Mouse (Mus musculus) limb, embryonic 12.5 days (tissue): ENCODE data around the gene Rfc2. TPM values are rescaled to one million over a fixed set of nuclear protein-coding genes. Genes with fewer than 3 reads are reported as not detected.

Experiments
- ATAC-seq: fragments of 200-750 bp; cut with Nextera tagmentation; 2 replicates; pipeline ENCODE4 v1.8.0; 2017; ENCODE audit warnings: low read depth, moderate TSS enrichment; ENCODE audit not compliant: insufficient number of reproducible peaks, insufficient read depth, low FRiP score, low TSS enrichment
- H3K27ac ChIP-seq: fragments of 300-500 bp; sonication (generic); 2 replicates; pipeline ENCODE4 v1.5.1; 2016; ENCODE audit warnings: mild to moderate bottlenecking, moderate library complexity
- H3K27me3 ChIP-seq: fragments of 300-500 bp; sonication (generic); 2 replicates; pipeline ENCODE4 v1.6.1; 2016; ENCODE audit warnings: mild to moderate bottlenecking, moderate library complexity
- H3K36me3 ChIP-seq: fragments of 300-500 bp; sonication (generic); 2 replicates; pipeline ENCODE4 v1.6.1; 2016; ENCODE audit warnings: mild to moderate bottlenecking, moderate library complexity
- H3K4me1 ChIP-seq: fragments of 300-500 bp; sonication (generic); replicated peaks from 2 replicates; pipeline ENCODE4 v1.6.1; 2016
- H3K4me2 ChIP-seq: fragments of 300-500 bp; sonication (generic); 2 replicates; pipeline ENCODE4 v1.6.1; 2016; ENCODE audit warnings: mild to moderate bottlenecking, moderate library complexity
- H3K4me3 ChIP-seq: fragments of 300-500 bp; sonication (generic); replicated peaks from 2 replicates; pipeline ENCODE4 v1.5.1; 2016; ENCODE audit warnings: mild to moderate bottlenecking
- H3K9ac ChIP-seq: fragments of 300-500 bp; sonication (generic); replicated peaks from 2 replicates; pipeline ENCODE4 v1.6.1; 2016; ENCODE audit warnings: mild to moderate bottlenecking, moderate library complexity
- H3K9me3 ChIP-seq: fragments of 300-500 bp; sonication (generic); 2 replicates; pipeline ENCODE4 v1.6.1; 2016; ENCODE audit warnings: mild to moderate bottlenecking, moderate library complexity
- WGBS: fragments of 180-500 bp; shearing (Covaris S2); methylation state at CpG from one replicate; pipeline ENCODE4 v1.1.7; 2016; 5-methylcytosine and 5-hydroxymethylcytosine counted together
- polyA plus RNA-seq: library from polyadenylated mRNA; unstranded; fragments of >200 nt; fragmentation: Nextera tagmentation; extraction: Ambion mirVana; gene quantifications from 2 replicates; pipeline ENCODE4 v1.2.1, GENCODE M21; 2016

Rfc2 gene
- polyA plus RNA-seq, 1 experiment from 2014 or later: 350 TPM

DNA sequence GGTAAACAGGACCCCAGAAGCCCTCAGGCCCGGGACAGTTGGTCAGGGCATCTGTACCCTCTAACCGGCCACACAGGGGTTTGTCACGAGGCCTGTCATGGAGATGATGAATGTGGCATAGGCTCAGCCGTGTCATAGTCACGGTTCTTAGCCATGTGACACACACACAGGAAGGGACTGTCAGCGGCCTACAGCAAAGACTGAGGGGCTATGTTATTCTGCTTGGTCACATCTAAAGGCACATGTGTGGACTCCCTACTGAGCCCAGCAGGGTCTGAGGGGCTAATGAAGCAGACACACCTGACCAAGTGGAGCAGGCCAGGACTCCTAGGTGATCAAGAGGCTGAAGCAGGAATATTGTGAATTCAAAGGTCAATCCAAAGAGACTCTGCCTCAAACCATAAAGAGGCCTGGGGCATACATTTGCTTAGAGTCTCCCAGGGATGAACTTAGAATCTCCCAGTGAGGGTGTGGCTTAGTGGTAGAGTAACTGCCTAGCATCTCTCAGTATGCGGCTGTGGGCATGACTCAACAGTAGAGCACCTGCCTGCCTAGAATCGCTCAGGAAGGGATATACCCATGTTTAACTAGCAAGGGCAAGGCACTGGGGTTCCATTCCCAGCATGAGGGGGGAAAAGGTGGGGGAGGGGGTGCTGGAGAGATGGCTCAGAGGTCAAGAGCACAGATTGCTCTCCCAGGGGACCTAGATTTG is 30.8 kb downstream of the Rfc2 start:
- Histone ChIP-seq H3K4me3 (no peak overlapping the region), H3K9me3 (no peaks in the 10 kb centered on the region), H3K36me3 (peaks cover 19% of the 10 kb centered on the region), H3K4me2 (no peak overlapping the region), H3K4me1 (no peaks in the 10 kb centered on the region), H3K9ac (no peak overlapping the region), H3K27me3 (no peaks in the 10 kb centered on the region), H3K27ac (0 out of 2 replicates have a peak overlapping the region, but pooled peaks have one; percentile 23)
- ATAC-seq: no peak
- WGBS: 62% methylated on average over 8 of the region's 8 CpGs

DNA sequence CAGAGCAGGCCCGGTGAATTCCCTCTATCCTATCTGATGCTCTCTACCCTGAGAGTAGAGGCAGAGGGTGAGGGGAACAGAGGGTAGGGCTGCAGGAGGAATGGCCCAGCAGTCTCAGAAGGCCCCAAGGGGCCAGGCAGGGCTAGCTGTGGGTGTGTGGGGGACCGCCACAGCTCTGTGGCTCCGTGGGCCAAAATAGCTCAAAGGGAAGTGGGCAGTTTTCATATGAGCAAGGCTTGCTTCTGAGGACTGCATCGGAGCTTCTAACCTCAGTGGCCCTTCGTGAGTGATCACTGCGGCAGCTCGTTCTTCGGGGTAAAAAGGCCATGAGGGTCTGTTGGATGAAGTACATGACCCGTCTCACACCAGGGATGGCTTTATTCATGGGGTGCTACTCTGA is 32.6 kb downstream of the Rfc2 start:
- H3K27me3 ChIP-seq: no peaks in the 10 kb centered on the region
- H3K27ac ChIP-seq: 0 out of 2 replicates have a peak overlapping the region, but pooled peaks have one; percentile 35
- no peaks in the 10 kb centered on the region for H3K9me3 ChIP-seq
- no peaks in the 10 kb centered on the region for H3K4me1 ChIP-seq
- no peak overlapping the region for H3K9ac ChIP-seq
- H3K4me2 ChIP-seq: no peak overlapping the region
- peaks cover 35% of the 10 kb centered on the region for H3K36me3 ChIP-seq
- ATAC-seq: no peak
- no peak overlapping the region for H3K4me3 ChIP-seq
- 85% methylated on average over 9 of the region's 9 CpGs for WGBS

DNA sequence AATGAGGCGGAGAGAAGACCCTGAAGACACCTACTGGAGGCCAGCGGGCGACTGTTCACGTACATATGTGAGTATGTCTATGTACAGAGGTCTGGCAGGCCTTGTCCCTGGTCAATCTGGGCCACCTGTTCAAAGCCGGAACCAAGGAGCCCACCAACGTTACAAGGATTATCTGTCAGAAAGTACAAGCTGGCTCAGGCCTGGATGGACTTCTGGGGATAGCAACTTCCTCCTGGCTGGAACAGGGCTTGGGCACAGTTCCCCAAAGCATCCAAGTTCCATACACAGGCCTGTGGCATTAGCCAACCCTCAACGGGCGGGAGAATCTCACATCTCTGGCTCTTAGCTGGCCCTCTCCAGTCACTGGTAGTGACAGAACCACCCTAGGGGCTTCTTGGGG is 33.1 kb downstream of the Rfc2 start:
- Histone ChIP-seq H3K9ac (no peak overlapping the region), H3K27ac (no peak overlapping the region), H3K9me3 (no peaks in the 10 kb centered on the region), H3K4me3 (no peak overlapping the region), H3K36me3 (peaks cover 41% of the 10 kb centered on the region), H3K4me2 (no peak overlapping the region), H3K27me3 (no peaks in the 10 kb centered on the region), H3K4me1 (no peaks in the 10 kb centered on the region)
- ATAC-seq: no peak
- WGBS: 91% methylated on average over 8 of the region's 8 CpGs

DNA sequence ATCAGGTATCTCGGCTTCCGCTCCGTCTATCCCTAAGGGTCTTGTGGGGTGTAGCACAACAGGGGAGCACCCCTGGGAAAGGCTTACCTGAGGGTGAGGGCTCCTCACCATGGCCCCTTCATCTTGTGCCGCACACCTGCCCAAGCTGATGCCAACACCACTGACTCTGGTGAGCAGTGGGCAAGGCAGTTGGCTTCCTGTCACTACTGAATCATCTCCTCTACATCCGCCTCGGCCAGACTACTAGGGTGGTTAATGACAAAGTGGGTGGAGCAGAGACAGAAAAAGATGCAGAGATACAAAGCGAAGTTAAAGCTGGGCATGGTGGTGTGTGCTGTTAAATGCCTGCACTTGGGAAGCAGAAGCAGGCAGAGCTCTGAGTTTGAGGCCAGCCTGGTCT is 33.6 kb downstream of the Rfc2 start, which contains the start of gene Lat2:
TSS of gene Lat2 (minus strand) at position 224 of the 400 bp plus-strand sequence.
- Histone ChIP-seq H3K27ac (0 out of 2 replicates have a peak within 1 kb of the TSS, but pooled peaks have one; percentile 29), H3K9me3 (no peaks in the 10 kb centered on the region), H3K9ac (no peak within 1 kb of the TSS), H3K4me3 (no peak within 1 kb of the TSS), H3K4me1 (no peaks in the 10 kb centered on the region), H3K36me3 (peaks cover 46% of the 10 kb centered on the region), H3K27me3 (no peaks in the 10 kb centered on the region), H3K4me2 (no peak within 1 kb of the TSS)
- ATAC-seq: no peak
- 80% methylated on average over 7 of the region's 7 CpGs for WGBS

DNA sequence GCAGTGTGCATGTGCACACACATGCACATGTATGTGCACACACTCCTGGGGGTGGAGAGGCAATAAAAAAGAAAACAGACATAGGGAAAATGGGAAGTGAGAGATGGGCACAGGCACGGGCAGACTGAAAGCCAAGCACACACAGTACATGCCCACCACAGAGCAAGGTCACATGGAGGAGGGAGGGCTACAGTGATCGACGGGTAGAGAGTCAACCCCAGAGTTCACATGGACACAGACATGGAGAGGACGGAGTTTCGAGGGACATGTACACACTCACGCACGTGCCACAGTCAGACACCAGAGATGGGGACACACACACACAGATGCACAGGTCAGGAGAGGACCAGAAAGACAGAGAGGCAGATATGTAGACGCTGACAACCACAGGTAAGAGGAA is 34.2 kb downstream of the Rfc2 start:
- H3K27me3 ChIP-seq: no peaks in the 10 kb centered on the region
- no peaks in the 10 kb centered on the region for H3K4me1 ChIP-seq
- no peak overlapping the region for H3K9ac ChIP-seq
- no peak overlapping the region for H3K27ac ChIP-seq
- no peak overlapping the region for H3K4me3 ChIP-seq
- no peak overlapping the region for H3K4me2 ChIP-seq
- peaks cover 52% of the 10 kb centered on the region for H3K36me3 ChIP-seq
- H3K9me3 ChIP-seq: no peaks in the 10 kb centered on the region
- ATAC-seq: no peak
- WGBS: 87% methylated on average over 8 of the region's 8 CpGs

DNA sequence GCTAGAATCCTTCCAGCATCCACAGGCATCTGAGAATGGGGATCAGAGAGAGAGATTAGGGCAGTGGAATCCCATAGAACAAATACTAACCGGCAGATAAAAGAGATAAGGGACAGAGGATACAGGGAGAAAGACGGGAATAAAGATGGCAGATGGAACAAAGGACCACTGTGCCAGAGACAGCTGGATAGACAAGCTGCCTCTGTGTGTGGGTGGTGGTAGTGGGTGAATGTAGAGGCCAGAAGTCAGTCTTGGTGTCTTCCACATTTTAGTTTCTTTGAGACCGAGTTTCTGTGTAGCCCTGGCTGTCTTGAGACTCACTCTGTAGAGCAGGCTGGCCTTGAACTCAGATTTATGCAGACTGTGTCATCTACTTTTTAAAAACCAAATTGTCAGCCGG is 34.6 kb downstream of the Rfc2 start:
- ATAC-seq: no peak
- no peaks in the 10 kb centered on the region for H3K27me3 ChIP-seq
- H3K4me1 ChIP-seq: no peaks in the 10 kb centered on the region
- H3K27ac ChIP-seq: no peak overlapping the region
- H3K4me3 ChIP-seq: no peak overlapping the region
- H3K9ac ChIP-seq: no peak overlapping the region
- 89% methylated on average over 4 of the region's 4 CpGs for WGBS
- H3K4me2 ChIP-seq: no peak overlapping the region
- H3K36me3 ChIP-seq: peaks cover 56% of the 10 kb centered on the region
- H3K9me3 ChIP-seq: no peaks in the 10 kb centered on the region

DNA sequence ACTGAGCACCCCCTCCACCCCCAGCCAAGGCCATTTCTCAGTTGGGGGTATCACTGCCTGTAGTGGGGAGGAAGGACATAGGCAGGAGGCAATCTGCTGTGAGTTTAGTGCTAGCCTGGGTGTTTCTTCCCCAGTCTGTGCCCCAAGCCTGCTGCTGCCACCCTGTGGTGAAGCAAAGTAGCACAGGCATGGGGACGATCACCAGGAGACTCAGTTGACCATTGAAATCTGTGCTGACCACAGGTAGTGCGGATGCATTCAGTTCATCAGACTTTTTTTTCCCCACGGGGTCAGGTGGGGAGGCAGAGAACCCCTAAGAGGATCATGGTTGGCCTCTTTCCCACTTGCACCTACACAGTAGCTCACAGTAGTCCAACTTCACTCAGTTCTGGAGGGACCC is 35.9 kb downstream of the Rfc2 start:
- no peak for ATAC-seq
- Histone ChIP-seq H3K27me3 (no peaks in the 10 kb centered on the region), H3K9me3 (no peaks in the 10 kb centered on the region), H3K4me3 (no peak overlapping the region), H3K36me3 (peaks cover 69% of the 10 kb centered on the region), H3K9ac (no peak overlapping the region), H3K4me1 (no peaks in the 10 kb centered on the region), H3K27ac (no peak overlapping the region), H3K4me2 (no peak overlapping the region)
- WGBS: 61% methylated on average over 3 of the region's 3 CpGs

DNA sequence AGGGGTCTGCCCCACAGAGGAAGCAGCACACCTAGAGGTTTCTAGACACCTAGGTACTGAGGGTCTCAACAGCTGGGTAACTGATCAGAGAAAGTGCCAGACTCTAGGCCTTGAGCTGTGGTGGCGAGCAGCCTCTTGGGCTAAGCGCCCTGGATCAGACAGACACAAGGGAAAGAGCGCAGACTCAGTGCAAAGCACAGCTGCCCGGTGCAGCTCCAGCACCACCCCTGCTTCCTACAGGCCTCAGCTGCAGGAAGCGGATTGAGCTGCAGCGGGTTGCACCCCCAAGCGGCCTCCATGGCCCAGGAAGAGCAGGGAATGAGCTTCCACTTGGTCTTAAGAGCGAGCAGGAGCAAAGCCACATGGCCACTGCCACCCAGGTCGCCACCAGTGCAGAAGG is 39.3 kb downstream of the Rfc2 start:
- 96% methylated on average over 9 of the region's 9 CpGs for WGBS
- Histone ChIP-seq H3K27ac (no peak overlapping the region), H3K9me3 (no peaks in the 10 kb centered on the region), H3K9ac (no peak overlapping the region), H3K4me3 (no peak overlapping the region), H3K36me3 (peaks cover 92% of the 10 kb centered on the region), H3K27me3 (no peaks in the 10 kb centered on the region), H3K4me1 (no peaks in the 10 kb centered on the region), H3K4me2 (no peak overlapping the region)
- no peak for ATAC-seq

DNA sequence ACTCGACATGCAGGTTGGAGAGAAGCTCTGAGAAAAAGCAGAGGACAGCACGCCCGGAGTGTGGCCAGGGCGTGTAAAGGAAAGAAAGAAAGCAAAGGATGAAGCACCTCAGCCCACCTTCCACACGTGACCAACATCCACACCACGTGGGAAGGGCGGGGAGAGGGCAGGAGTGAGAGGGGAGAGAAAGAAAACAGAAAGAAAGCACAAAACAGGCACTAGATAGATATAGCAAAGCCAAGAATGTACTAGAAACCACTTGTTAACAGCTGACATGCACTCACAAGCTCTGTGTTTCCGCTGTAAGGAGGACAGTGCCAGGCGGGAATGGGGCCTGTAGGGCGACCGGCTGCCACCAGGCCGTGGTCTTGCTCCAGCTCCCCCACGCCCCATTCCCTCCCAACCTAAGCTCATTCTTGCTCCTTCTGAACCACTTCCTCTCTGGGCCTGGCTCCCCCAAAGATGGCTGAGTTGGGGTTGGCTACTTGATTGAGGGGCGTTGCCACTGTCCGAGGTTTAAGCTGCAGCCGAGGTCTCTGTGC is 40.0 kb downstream of the Rfc2 start:
- Histone ChIP-seq H3K27me3 (no peaks in the 10 kb centered on the region), H3K36me3 (peaks cover 95% of the 10 kb centered on the region), H3K27ac (no peak overlapping the region), H3K4me1 (no peaks in the 10 kb centered on the region), H3K9me3 (no peaks in the 10 kb centered on the region), H3K9ac (no peak overlapping the region), H3K4me2 (no peak overlapping the region), H3K4me3 (no peak overlapping the region)
- ATAC-seq: no peak
- 93% methylated on average over 16 of the region's 16 CpGs for WGBS

DNA sequence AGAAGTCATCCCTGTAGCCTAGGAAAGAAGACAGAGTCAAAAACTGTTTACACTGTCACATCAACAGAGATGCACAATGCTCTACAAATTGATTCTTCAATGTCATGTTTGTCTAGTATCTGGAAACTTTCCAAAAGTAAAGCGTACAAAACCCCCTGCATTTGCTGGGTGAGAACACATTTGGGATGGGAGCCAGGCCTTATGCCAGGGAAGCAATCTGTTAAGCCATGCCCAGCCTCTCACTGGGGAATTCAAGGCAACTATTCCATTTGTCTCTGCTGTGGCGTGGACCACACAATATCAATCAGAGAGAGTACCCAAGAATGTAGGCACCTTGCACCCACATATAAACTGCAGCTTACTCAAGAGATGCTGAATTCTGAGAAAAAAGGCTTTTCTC is 40.9 kb downstream of the Rfc2 start:
- WGBS: 91% methylated on average over 2 of the region's 2 CpGs
- Histone ChIP-seq H3K27me3 (no peaks in the 10 kb centered on the region), H3K4me1 (no peaks in the 10 kb centered on the region), H3K9me3 (no peaks in the 10 kb centered on the region), H3K36me3 (peaks cover 98% of the 10 kb centered on the region), H3K9ac (no peak overlapping the region), H3K4me2 (no peak overlapping the region), H3K27ac (no peak overlapping the region), H3K4me3 (no peak overlapping the region)
- ATAC-seq: no peak

DNA sequence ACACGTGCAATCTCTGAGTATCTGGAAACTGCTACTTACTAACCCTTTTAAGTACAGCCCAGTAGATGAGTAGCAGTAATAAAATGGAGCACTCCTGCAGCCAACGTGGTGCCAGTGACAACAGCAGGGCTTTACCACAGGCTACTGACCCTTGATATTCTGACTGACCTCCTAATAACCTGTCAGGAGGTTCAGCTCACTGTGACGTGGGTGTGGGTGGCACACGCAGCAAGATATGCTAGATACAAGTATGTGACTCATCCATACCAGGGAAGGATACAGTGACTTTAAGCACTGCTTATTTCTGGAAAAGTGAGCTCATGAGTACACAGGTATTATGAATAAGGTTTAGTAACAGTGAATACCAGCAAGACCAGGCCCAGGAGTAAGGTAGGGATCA is 48.3 kb downstream of the Rfc2 start:
- 77% methylated on average over 4 of the region's 4 CpGs for WGBS
- Histone ChIP-seq H3K27me3 (no peaks in the 10 kb centered on the region), H3K4me1 (no peaks in the 10 kb centered on the region), H3K9ac (no peak overlapping the region), H3K27ac (no peak overlapping the region), H3K9me3 (no peaks in the 10 kb centered on the region), H3K36me3 (peaks cover 94% of the 10 kb centered on the region), H3K4me2 (no peak overlapping the region), H3K4me3 (no peak overlapping the region)
- no peak for ATAC-seq

DNA sequence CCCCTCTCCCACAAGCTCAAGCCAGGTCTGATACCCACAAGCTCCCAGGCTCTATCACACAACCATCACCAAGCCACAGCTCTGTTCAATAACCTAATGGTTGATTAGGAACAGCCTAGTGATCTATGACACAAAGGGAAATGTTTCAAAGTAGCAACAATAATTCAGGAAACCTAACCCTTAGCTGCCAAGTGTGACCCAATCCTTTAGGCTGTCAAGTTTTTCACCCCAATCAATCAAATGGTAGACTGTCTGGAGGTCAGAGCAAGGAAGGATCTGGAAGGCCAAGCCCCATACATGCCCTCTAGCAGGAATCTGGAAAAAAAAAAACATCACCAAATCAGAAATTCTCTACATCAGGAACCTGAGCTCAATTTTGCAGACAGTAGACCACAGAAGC is 49.7 kb downstream of the Rfc2 start:
- Histone ChIP-seq H3K27ac (no peak overlapping the region), H3K4me3 (no peak overlapping the region), H3K27me3 (no peaks in the 10 kb centered on the region), H3K4me1 (no peaks in the 10 kb centered on the region), H3K9ac (no peak overlapping the region), H3K36me3 (peaks cover 92% of the 10 kb centered on the region), H3K9me3 (no peaks in the 10 kb centered on the region), H3K4me2 (no peak overlapping the region)
- ATAC-seq: no peak
